Mouse (Mus musculus) G1E (cell line): ENCODE data around the gene Gskip.

Experiments used
- CTCF ChIP-seq: IDR thresholded peaks from 2 replicates; pipeline ENCODE4 v1.5.1; 2012; ENCODE audit warnings: low read depth, low read length, inconsistent platforms, mixed read lengths
- GATA1 ChIP-seq: IDR thresholded peaks from 2 replicates; pipeline ENCODE4 v1.6.1; 2012; ENCODE audit warnings: borderline replicate concordance, low read length, inconsistent platforms, mixed read lengths
- TAL1 ChIP-seq: conservative IDR thresholded peaks from 2 replicates; pipeline ENCODE4 v1.6.1; 2012; ENCODE audit warnings: low read depth, low read length, inconsistent platforms, mixed read lengths

- TF ChIP-seq GATA1 = no peak
- no peak for TF ChIP-seq CTCF
- no peak for TF ChIP-seq TAL1
Measured at GRCm38 (mm10) chr12:105727268-105727667, 42.6 kb downstream of the Gskip start.
